Mouse (Mus musculus) ES-CJ7 (cell line): ENCODE data around the gene Tchh.

Experiments
- DNase-seq: peaks from one replicate; pipeline ENCODE4 v3.0.0; 2011; ENCODE audit warnings: low read depth, low spot score

Tchh gene

DNA sequence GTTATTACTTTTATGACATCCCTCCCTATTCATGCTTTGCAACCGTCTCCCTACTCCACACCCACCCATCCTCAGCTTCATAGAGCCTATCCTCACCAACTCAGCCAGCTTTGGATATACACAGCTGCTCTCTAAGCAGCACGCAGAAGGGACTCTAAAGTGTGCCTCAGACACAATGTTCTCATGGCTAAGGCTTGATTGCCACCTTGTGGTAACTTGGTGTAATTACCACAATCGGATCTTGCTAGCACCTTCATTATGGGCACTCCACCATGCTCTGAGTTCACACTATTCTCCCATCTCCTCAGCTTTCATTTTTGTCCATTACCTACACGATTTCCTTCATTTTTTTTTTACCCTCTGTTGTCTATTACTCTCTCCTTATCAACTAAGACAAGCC is 51.9 kb downstream of the Tchh start:
- DNase-seq = peak; percentile 88

DNA sequence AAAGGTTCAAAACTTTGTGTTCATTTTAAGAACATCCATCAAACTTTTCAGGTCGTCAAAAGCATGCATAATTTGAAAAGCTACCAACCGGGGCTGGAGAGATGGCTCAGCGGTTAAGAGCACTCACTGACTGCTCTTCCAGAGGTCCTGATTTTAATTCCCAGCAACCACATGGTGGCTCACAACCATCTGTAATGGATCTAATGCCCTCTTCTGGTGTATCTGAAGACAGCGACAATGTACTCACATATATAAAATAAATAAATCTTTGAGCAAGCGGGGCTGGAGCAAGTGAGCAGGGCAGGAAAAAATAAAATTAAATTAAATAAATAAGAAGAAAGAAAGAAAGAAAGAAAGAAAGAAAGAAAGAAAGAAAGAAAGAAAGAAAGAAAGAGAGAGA is 52.6 kb downstream of the Tchh start:
- peak; percentile 14 for DNase-seq

DNA sequence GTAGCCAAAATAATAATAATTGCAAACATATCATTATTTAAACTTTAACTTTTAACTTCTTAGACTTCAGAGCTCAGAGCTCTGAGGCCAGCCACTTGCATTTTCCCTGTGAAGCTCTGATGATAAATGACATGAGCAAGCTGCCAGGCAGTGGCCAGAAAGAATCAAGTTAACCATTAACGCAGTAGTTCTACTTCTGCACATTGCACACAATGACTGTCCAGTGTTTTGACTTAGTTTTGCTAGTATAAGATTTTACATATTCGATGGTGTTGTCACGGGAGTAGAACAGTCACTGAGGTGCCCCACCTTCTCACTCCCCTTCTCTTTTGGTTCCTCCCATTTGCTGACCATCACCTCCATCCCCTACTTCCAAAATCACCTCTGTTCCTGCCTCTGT is 55.0 kb downstream of the Tchh start:
- DNase-seq = no peak
